Mouse (Mus musculus): Measurements from ENCODE around the gene Usp7. TPM values are rescaled to one million over a fixed set of nuclear protein-coding genes. Genes with fewer than 3 reads are reported as not detected.
"Not testable (repeated sequence)": the region's sequence is repeated elsewhere in the genome, so short reads cannot be mapped to it uniquely, and the experiment has no call there.

Gene Usp7
- total RNA-seq, 2 experiments from 2014 or later = 160 to 165 TPM

GRCm38 (mm10) chr16:8757586-8757985, 34.5 kb downstream of the Usp7 start:
- not testable (repeated sequence) for DNase-seq (ENCODE audit: low spot score in 2 of 2)

- DNase-seq (ENCODE audit: low spot score in 2 of 2) = no peak
Measured at GRCm38 (mm10) chr16:8752334-8752733, 39.8 kb downstream of the Usp7 start.

- no peak for DNase-seq (ENCODE audit: low spot score in 2 of 2)
Measured at GRCm38 (mm10) chr16:8751555-8752235, 40.4 kb downstream of the Usp7 start.

- no peak for DNase-seq (ENCODE audit: low spot score in 2 of 2)
Measured at GRCm38 (mm10) chr16:8748904-8749303, 43.2 kb downstream of the Usp7 start.

GRCm38 (mm10) chr16:8748175-8748846, 43.8 kb downstream of the Usp7 start:
- no peak for DNase-seq (ENCODE audit: low spot score in 2 of 2)

- no peak for DNase-seq (ENCODE audit: low spot score in 2 of 2)
Measured at GRCm38 (mm10) chr16:8747772-8748171, 44.3 kb downstream of the Usp7 start.

- DNase-seq (ENCODE audit: low spot score in 2 of 2) = no peak
Measured at GRCm38 (mm10) chr16:8746509-8746908, 45.6 kb downstream of the Usp7 start.

GRCm38 (mm10) chr16:8745751-8746150, 46.4 kb downstream of the Usp7 start:
- DNase-seq (ENCODE audit: low spot score in 2 of 2) = no peak

GRCm38 (mm10) chr16:8743989-8744388, 48.1 kb downstream of the Usp7 start:
- no peak for DNase-seq (ENCODE audit: low spot score in 2 of 2)

- DNase-seq (ENCODE audit: low spot score in 2 of 2) = no peak
Measured at GRCm38 (mm10) chr16:8741697-8742096, 50.4 kb downstream of the Usp7 start.

- DNase-seq (ENCODE audit: low spot score in 2 of 2) = no peak
Measured at GRCm38 (mm10) chr16:8741110-8741509, 51.0 kb downstream of the Usp7 start.

GRCm38 (mm10) chr16:8738542-8739514, 53.3 kb downstream of the Usp7 start:
- peak; percentile 93 for DNase-seq (ENCODE audit: low spot score in 2 of 2)

GRCm38 (mm10) chr16:8737666-8738541, 54.2 kb downstream of the Usp7 start:
- DNase-seq (ENCODE audit: low spot score in 2 of 2) = peak; percentile 16 to 36

GRCm38 (mm10) chr16:8737341-8737665, 54.8 kb downstream of the Usp7 start:
- no peak for DNase-seq (ENCODE audit: low spot score in 2 of 2)

- DNase-seq (ENCODE audit: low spot score in 2 of 2) = no peak
Measured at GRCm38 (mm10) chr16:8736757-8737156, 55.4 kb downstream of the Usp7 start.

GRCm38 (mm10) chr16:8736032-8736431, 56.1 kb downstream of the Usp7 start:
- DNase-seq (ENCODE audit: low spot score in 2 of 2) = no peak

- DNase-seq (ENCODE audit: low spot score in 2 of 2) = no peak
Measured at GRCm38 (mm10) chr16:8734693-8735092, 57.4 kb downstream of the Usp7 start.

GRCm38 (mm10) chr16:8733624-8734023, 58.5 kb downstream of the Usp7 start:
- no peak for DNase-seq (ENCODE audit: low spot score in 2 of 2)

- not testable (repeated sequence) for DNase-seq (ENCODE audit: low spot score in 2 of 2)
Measured at GRCm38 (mm10) chr16:8732450-8732849, 59.7 kb downstream of the Usp7 start.

- no peak for DNase-seq (ENCODE audit: low spot score in 2 of 2)
Measured at GRCm38 (mm10) chr16:8731630-8732029, 60.5 kb downstream of the Usp7 start.
